Mouse (Mus musculus) embryonic fibroblast, embryonic 13.5 days (primary cell): ENCODE measurements around the gene Pgm5.

ENCODE experiments used
- CTCF ChIP-seq: IDR thresholded peaks from 2 replicates; pipeline ENCODE4 v1.5.1; 2011; ENCODE audit warnings: mild to moderate bottlenecking, control low read depth, low read length, moderate library complexity, borderline replicate concordance; ENCODE audit not compliant: insufficient read depth
- POLR2A ChIP-seq: IDR thresholded peaks from 2 replicates; pipeline ENCODE4 v1.6.1; 2011; ENCODE audit warnings: low read depth, mild to moderate bottlenecking, control low read depth, low read length, moderate library complexity

- TF ChIP-seq POLR2A (no peak), CTCF (no peak)
Measured at GRCm38 (mm10) chr19:24845007-24845546, 16.6 kb downstream of the Pgm5 start.
